Mouse (Mus musculus): ENCODE measurements around the gene Tbcd. TPM values are rescaled to one million over a fixed set of nuclear protein-coding genes. Genes with fewer than 3 reads are reported as not detected.

Gene Tbcd
- total RNA-seq, 2 experiments from 2014 or later, result 27.9 to 36.7 TPM

DNA sequence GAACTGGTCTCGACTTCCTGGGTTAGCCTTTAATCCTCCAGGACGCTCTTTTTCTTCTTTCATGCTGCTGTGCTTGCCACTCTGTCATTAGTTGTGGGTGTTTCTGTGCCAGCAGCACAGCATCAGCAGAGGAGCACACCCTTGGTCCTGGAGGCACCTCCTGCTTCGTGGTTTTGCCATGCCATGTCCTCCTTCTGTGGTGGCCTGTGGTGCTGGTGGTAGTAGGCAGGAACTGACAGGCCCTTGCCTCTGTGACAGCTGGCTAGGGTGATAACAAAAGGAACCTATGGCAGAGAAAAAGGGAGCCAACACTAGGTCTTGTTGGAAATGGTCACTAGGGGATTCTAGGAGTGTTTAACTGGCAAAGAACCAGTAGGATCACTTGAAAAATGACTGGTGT lies 78.0 kb downstream of the Tbcd start:
- no peak for DNase-seq (ENCODE audit: low spot score in 2 of 2)

DNA sequence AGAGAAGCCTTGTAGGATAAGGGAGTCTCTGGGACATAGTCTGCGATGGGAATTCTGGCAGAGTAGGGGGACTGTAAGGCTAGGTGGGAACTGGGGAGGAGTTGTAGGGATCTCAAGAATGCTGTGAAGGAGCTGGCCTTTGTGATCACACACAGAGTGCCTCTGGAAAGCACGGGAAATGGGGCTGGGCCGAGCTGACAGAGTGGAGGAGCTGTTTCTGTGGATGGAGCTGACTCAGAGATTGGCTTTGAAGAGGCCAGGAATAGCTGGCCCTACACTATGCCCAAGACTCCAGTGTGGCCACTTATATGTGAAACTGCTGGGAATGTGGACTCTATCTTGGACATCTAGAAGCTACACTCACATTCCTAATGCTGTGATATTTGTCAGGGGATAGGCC lies 84.8 kb downstream of the Tbcd start:
- no peak for DNase-seq (ENCODE audit: low spot score in 2 of 2)

DNA sequence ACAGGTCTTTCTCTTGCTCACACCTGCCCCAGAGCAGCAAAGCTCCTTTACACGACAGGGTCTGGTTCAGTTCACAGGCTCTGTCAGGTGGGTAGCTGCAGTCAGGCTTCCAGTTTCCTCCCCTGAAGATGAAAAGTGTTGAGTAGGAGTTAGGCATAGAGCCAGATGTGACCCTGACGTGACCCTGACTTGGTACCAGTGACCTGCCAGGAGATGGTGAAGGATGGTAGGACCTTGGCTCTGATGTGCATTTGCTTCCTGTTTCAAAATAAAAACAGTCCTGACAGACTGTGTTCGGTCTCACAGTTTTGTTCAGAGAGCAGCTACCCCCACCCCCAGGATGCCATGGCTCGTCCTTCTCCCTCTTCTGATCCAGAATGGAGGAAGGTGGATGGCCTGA lies 90.7 kb downstream of the Tbcd start:
- peak in 1 of 2 experiments; percentile 42 for DNase-seq (ENCODE audit: low spot score in 2 of 2)

DNA sequence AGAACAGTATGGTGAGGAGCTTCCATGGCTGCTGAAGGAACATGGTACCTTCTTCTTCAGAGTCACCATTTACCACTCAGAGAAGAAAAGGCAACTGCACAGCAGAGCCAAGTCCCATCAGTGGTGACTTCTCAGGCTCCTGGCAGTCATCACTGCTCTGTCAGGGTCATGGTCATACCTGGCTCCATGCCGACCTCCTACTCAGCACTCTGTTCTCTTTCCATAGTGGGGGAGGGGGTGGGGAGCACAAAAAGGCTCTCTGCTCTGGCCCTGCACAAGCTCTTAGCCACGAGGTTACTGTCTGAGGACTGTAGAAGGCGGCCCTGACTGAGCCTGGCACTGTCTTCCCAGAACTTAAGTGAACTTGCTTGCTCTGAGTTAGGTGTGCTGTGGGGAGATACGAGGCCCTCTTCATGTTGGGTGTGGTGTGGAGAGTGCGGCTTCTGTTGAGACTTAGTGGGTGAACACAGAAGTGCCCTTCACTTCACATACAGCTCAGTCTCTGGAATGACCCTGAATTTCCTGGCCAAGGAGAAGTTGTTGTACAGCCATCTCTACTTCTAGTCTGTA lies 91.6 kb downstream of the Tbcd start:
- peak in 1 of 2 experiments; percentile 57 for DNase-seq (ENCODE audit: low spot score in 2 of 2)

DNA sequence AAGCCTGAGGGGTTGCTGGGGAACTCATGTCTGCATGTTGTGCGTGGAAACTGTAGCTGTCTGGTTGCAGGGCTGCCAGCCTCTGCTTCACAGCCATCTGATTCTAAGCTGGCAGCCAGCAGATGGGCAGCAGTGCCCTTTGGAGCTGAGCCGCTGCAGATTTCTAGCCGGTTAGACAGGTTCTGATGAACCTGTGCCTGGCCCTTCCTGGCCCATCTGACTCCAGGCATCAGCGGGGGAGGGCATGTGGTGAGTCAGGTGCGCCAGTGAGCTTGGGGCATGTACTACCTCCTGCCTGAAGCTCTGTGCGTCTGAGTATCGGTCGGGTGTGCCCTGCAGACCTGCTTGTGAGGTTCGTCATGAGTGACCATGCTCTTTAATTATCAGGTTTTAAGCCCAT lies 92.2 kb downstream of the Tbcd start:
- no peak for DNase-seq (ENCODE audit: low spot score in 2 of 2)

DNA sequence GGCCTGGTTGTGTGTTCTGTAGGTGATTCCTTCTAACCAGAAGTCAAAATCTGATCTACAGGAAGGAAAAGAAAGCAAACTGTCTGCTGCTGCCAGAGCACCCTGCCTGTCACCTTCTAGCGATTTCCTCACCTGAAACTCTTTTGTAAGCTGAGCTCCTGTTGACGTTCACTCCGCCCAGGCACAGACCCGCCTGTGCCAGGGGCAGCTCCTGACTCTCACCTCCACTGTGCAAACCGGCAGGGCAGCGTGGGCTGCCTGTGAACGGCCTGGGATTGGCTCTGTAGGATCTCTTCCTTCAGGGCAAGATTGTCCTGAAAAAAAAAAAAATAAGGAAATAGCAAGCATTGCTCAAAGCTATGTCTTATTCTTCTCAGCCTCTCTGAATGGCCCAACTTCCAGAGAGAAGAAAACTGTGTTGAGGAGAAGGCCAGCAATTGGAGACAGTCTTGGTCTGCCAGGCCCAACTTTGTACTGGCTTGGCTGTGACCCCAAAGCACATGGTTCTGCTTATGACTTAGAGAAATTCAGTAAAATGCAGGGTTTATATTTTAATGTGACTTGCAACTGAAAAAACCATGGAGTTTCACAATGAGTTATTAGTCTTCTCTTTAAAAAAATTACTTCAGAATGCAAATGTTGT lies 93.1 kb downstream of the Tbcd start:
- DNase-seq (ENCODE audit: low spot score in 2 of 2), result no peak

DNA sequence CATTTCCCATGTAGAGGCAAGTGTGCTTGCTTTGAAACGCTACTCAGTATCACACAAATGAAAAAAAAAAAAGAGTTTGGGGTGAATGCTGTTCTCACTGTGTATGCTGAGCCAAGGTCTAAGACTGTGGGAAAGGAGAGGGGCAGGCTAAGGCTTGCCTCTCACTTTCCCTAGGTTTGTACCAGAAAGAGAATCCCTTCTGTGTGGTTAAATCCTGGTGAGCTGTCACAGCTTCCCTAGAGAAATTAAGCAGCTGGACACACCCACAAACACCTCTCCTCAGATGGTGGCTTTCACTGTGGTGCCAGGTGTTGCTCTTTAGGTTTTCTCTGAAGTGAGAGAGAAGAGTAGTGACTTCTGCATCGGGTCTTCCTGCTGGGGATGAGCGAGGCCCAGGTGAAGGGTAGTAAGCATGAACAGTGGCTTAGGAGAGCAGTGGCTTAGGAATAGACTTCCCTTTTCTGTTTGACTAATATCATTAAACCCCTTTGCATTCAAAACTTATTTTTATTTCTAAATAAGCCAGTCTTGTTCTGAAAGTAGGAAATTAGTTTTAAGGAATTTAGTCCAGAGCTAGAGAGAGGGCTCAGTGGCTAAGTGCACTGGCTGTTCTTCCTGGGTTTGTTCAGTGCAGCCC lies 93.8 kb downstream of the Tbcd start:
- DNase-seq (ENCODE audit: low spot score in 2 of 2), result no peak

DNA sequence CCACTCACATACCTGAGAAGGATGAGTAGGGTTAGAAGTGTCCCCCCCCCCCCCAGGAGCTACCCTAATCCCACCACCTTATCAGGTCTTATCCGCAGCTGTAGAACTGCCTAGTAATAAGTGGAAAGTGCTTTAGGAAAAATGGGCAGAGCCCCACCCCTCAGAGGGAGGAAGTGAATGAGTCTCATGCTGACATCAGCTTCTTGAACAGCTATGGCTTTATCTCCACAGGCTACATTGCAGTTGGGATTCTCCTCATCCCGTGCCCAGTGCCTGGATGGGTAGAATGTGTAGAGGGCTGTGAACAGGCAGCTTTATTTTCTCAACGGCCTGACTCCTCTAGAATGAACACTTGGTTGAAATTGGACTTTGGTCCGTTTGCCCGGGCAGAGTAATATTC lies 95.5 kb downstream of the Tbcd start:
- no peak for DNase-seq (ENCODE audit: low spot score in 2 of 2)

DNA sequence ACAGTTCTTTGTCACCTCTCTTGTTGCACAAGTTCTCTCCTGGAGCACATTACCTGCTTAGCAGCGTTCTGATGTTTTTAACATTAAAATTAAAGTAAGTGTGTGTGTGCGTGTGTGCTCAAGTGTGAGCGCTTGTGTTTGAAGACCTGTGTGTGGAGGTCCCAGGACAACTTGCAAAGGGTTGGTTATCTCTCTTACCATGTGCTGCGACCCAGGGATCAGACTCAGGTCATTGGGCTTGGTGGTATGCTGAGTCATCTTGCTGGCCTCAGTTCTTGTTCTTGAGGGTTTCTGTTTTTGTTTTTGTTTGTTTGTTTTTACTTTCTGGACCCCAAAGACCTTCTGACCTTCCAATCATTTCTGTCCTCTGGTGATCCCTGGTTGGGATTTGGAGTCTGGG lies 96.2 kb downstream of the Tbcd start:
- DNase-seq (ENCODE audit: low spot score in 2 of 2), result no peak

DNA sequence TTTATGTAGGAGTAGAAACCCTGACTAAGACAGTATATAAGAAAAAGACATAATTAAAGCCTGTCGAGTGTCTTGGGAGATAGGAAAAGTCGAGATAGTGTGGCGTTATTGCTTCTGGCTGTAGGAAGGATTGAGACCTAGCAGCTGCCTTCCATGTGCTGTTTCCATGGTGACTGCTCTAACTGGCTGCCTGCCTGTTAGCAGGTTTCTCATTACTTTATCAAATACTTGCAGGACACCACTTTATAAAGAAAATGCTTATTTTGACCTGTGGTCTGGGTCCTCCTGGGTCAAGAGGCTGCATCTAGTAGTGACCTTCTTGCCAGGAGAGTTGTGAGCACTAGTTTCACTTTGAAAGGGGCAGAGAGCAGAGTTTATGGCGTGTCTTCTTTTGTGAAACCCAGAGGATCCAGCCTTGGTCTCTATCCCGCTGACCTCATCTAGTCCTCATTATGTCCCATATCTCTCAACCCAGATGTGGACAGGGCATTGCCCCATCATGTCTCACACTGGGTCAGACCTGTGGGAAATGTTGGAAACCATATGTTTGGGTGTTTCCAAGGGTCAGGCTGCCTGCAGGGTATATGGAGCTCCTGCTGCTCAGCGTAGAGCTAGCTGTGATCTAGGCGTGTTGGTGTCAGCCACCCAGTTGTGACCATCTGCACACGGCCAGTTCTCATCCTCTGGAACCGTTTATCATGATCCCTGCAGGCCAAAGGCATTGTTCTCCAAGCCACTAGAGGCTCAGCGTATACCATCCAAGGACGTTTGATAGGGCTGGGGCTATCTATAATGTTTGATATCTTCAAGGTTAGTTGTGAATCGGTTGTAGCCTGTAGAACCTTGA lies 97.5 kb downstream of the Tbcd start:
- DNase-seq (ENCODE audit: low spot score in 2 of 2), result no peak

DNA sequence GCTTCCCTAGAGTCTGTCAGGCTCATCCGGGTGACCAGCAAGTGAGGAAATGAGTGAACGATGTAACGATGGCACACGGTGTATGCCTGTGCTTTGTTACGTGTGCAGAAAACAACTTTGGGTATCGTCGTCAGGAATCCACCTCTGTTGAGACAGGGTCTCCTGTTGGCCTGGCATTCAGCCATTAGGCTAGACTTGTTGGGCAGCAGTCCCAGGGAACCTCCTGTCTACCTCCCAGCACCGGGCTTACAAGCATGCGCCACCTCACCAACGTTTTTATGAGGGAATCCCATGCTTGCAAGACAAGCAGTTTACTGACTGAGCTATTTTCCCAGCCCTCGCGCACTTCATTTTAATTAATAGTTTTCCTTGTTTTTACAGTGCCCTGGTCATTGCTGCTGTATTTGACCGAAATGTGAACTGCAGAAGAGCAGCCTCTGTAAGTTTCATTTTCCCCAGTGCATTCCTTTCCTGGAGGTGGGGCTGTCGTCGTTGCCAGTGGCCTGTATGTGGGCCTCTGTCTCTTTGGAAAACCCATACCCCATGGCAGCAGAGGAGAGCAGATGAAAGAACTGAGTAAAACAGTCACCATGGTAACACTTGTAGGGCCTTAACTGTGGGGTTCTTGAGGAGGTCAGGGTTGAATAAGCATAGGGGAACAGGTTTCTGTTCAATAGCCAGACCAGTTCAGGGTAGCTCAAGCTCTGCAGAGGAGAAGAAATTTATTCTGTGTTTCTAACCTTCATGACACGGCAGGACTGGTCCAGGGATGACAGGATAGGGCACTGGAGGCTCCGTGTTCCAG lies 98.3 kb downstream of the Tbcd start:
- no peak for DNase-seq (ENCODE audit: low spot score in 2 of 2)

DNA sequence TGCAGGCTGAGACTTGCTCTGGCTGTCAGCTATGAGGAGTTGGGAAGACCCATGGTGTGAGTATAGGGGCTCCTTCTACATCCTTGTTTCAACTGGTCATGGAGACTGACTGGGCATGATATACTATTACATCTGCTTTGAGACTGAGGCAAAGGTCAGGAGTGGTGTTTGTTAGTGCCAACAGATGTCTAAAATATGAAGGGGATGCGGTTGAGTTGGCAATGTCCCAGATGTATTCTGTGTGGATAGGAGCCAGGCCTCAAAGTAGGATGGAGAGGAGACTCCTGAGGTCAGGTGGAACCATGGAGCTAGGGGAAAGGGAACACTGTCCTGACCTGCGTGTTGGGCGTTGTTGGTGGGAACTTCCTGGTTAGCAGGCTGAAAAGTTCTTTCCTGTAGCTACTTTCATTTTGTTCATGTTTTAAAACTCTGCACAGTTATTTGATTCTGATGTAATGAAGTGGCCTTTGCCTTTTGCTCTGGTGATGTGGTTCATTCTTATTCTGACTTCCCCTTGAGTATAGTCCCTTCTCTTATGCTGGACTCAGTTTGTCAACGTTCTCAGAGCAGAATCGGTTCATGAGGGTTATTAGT lies 99.6 kb downstream of the Tbcd start:
- DNase-seq (ENCODE audit: low spot score in 2 of 2), result no peak

DNA sequence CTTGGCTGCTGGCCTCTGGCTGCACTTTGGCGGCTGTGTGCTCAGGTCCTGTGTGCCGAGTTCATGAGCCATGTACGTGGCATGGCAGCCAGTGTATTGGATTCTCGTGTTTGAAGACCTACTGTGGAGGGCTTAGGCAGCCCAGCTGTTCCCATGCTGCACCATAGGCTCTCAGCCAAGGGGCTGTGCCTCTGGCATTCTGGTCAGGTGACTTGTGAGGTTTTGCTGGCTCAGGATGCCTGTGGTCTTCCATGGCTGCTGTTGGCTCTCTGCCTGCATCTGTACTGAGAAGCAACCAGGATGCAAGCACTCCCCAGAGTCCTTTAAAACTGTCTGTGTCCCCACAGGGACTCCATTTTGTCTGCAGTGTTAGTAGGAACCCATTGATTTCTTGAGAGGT lies 100.4 kb downstream of the Tbcd start:
- DNase-seq (ENCODE audit: low spot score in 2 of 2), result no peak

DNA sequence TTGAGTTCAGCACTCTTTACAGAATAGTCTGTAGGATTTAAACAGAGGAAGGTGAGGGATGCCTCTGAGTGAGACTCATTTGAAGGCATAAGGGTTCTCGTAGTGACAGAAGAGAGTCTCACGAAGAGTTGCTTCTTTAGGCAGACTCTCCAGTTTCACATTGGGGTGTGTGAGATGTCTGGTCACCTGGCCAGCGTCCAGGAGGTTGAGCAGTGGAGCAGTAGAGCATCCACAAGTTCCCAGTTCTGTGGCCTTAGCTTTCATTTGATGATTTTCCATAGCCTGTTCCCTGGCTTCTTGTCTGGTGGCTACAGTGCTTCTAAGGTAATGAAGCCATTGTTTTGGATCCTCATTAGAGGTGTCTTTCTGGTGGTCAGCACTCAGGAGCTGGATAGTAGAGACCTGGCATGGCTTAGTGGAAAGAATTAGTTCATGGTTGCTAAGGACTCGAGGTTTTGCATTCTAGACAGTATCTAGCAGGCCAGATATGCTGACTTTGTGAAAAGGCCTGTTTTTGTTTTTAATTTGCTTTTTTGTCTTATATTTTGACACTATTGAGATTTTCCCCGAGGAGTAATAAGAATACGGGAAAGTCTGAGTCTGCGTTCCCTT lies 101.2 kb downstream of the Tbcd start:
- no peak for DNase-seq (ENCODE audit: low spot score in 2 of 2)

DNA sequence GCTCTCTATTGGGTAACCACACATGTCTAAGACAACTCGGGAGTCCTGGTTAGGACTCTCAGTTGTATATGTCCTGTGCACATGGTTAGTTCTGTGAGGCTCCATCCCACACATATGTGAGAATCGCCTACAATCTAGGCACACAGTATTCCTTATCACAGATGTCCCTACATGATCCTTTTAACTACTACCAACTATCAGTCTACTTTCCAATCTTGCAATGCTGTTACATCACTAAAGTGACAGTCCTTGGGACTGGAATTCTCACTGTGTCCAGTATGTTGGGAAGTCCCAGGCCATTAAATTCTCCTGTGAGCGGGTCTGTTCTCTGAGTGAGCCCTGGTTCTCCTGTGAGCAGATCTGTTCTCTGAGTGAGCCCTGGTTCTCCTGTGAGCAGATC lies 101.7 kb downstream of the Tbcd start:
- DNase-seq (ENCODE audit: low spot score in 2 of 2), result no peak

DNA sequence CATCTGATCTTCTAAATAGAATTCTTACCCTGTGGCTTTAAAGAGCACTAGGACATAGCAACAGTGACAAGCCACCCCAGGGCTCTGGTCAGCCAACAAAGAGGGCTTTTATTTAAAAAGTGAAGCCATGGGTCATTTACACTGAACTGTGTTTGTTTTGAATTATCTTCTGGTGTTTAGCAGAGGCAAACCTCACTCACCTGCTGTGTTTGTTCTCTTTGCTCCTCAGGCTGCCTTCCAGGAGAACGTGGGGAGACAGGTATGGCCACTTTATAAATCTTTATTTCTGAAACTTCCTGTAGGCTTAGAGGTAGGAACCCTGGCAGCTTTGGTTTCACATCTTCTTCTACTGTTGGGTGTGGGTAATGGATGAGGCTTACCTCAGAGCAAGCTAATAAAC lies 105.0 kb downstream of the Tbcd start:
- no peak for DNase-seq (ENCODE audit: low spot score in 2 of 2)

DNA sequence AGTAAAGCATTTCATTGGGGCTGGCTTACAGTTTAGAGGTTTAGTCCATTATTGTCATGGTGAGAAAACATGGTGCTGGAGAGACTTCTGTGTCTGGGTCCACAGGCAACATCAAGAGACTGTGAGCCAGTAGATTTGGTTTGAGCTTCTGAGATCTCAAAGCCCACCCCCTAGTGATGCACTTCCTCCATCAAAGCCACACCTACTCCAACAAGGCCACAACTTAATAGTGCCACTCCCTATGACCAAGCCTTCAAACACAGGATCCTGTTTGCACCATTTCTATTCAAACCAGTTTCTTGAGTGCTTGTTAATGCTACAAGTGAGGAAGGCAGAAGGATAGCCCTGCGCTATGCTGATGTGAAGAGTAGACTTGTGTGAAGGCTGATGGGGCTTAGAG lies 106.2 kb downstream of the Tbcd start:
- DNase-seq (ENCODE audit: low spot score in 2 of 2), result no peak

DNA sequence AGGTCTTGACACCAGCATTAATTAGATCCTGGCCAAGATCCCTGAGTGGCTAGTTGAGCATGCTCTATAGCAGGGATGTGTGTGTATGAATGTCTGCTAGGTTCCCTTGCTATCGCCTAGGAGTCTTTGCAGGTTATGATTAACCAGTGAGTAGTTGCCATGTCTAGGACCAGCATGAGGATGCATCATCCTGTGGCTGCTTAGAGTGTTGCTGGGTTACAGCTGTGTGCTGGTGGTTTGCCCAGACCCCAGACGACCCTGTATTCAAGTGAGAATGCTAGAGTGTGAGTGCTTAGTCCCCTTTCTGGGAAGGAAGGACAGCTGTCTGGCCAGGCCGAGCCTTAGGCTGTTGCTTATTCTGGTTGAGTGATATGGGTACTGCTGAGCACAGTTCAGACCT lies 106.8 kb downstream of the Tbcd start:
- no peak for DNase-seq (ENCODE audit: low spot score in 2 of 2)

DNA sequence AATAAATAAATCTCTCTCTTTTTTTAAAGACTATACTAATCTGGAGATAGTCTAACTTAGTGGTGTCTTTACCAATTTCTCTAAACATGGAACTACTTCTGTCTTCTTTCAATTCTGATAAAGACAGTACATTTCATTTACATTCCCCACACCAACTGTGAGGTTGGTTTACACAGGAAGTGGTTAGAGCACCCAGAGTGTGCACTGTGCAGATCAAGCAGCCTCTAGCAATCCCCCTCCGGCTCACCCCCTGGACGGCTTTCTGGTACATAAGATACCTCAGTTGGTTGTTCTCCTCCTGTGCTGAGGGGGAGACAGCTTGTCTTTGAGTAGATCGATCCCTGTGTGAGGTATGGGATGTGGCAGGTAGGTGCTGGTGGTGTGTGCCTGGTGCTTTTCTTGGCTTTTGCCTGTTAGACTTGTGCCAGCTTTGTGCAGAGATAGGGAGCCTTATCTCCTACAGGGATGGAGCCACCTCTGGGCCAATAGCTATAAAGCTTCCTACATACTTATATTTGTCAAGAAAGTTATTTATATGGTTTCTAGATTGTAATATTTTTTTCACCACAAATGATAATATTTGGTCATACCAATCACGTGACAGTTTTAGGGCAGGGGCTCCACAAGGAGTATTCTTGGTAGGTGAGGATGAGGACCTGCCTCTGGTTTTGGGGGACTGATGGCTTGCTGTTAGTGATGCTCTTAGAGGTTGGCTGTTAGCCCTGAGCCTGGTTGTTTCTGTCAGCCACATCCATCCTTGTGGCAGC lies 108.0 kb downstream of the Tbcd start:
- DNase-seq (ENCODE audit: low spot score in 2 of 2), result no peak

DNA sequence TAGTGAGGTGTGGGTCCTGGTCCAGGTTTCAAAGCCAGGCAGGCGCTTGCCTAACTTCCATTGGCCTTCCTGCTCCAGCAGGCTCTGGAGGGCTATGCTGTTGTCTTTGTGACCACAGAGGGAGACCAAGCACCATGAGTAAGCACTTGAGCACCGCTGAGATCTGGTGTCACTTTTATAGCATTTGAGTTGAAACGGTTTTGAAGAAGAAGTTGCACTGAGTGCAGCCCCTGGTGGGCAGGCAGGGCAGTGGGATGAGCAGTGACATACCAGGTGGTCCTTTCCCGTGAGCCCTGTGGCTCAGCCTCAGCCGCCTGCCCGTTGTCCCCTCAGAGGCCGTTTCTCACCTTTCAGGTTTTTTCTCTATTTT lies 108.5 kb downstream of the Tbcd start:
- no peak for DNase-seq (ENCODE audit: low spot score in 2 of 2)
